Mouse (Mus musculus): ENCODE data around the gene Tcte2. TPM values are rescaled to one million over a fixed set of nuclear protein-coding genes. Genes with fewer than 3 reads are reported as not detected.

Tcte2 gene
- total RNA-seq, 2 experiments from 2014 or later: 4.0 to 4.2 TPM

DNA sequence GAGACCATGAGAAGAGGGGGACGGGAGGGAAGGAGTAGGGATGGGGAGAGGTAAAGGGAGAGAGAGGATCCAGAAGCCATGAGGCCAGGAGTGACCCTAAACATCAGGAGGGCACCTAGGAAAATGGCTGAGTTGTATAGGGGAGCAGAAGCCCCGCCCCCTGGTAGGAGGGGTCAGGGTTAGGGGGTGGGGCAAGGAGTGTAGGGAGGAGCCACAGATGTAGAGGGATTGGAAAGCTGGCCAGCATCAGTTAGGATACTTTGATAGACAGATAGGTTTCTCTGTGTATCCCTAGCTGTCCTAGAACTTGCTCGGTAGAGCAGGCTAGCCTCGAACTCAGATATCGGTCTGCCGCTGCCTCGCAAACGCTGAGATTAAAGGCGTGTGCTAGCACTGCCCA is 13.9 kb downstream of the Tcte2 start:
- intact Hi-C loops (cut with DNase I): no loop called here
- DNase-seq: no peak

DNA sequence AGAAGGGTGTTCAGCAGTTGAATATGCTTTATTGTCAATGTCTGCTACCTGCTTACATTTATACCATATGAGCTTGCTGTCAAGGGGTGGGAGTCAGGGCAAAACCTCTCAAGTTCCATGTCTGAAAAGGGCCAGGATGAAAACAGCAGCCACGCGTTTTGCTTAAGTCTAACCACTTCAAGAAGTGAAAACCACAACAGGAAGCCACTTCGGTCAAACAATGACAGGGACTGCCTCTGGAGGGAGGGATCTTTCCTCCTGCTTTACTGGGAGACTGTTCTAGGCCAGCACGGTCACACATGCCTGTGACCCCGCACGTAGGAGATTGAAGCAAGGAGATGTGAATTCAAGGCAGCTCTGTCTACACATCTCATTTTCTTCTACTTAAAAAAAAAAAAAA is 15.3 kb downstream of the Tcte2 start:
- intact Hi-C loops (cut with DNase I): no loop called here
- DNase-seq: no peak

DNA sequence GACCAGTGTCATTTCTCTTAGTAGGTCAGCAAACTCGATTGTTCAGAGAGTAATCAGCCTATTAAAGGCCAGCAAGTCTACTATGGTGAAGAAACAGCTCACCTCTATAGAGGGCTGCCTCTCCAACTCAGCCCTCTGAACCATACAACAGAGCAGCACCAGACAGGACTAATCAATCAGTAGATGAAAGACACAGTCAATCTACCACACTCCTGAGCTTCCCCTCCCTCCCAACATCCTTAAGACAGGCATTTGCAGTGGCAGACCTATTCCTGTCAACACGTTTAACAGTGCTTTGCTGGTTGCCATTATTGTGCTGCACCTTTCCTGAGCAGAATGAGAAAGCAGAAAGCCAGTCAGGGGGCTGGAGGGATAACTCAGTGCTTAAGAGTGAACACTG is 16.3 kb downstream of the Tcte2 start:
- no peak for DNase-seq
- intact Hi-C loops (cut with DNase I): no loop called here

- DNase-seq: peak; percentile 63 to 65
- intact Hi-C loops (cut with DNase I): loop anchor here (5.0 kb wide), 1 partner anchor 63 kb away; no protein-coding TSS in a partner anchor
Observed at GRCm38 (mm10) chr17:13744824-13745223, 16.8 kb downstream of the Tcte2 start.

- no peak for DNase-seq
- intact Hi-C loops (cut with DNase I): loop anchor here (5.0 kb wide), 1 partner anchor 62 kb away; no protein-coding TSS in a partner anchor
Observed at GRCm38 (mm10) chr17:13744219-13744618, 17.4 kb downstream of the Tcte2 start.

- no peak for DNase-seq
- intact Hi-C loops (cut with DNase I): loop anchor here (5.0 kb wide), 1 partner anchor 61 kb away; no protein-coding TSS in a partner anchor
Observed at GRCm38 (mm10) chr17:13743709-13744079, 17.9 kb downstream of the Tcte2 start.

GRCm38 (mm10) chr17:13742941-13743708 is 18.5 kb downstream of the Tcte2 start:
- intact Hi-C loops (cut with DNase I): loop anchor here (5.0 kb wide), 1 partner anchor 61 kb away; no protein-coding TSS in a partner anchor
- no peak for DNase-seq

DNA sequence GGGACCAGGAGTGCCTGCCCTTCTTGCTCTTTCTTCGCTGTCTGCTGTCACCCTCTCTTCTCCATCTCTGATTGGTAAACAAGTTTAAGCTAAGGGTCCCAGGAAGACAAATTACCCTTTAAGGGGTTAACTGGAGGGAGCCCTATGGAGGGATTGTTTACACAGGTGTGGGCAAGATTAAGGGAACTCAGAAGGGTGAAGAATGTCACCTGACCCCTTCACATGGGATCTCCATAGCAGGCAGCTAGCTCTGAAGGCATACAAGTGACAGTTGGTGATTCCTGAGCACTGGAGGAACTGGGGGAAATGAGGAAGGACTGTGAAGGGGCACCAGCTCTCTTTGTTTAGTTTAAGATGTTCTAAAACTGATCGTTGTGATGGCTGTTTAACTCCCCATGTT is 19.3 kb downstream of the Tcte2 start:
- no peak for DNase-seq
- intact Hi-C loops (cut with DNase I): loop anchor here (5.0 kb wide), 1 partner anchor 60 kb away; no protein-coding TSS in a partner anchor

GRCm38 (mm10) chr17:13741611-13742010 is 20.0 kb downstream of the Tcte2 start:
- intact Hi-C loops (cut with DNase I): loop anchor here (5.0 kb wide), 1 partner anchor 59 kb away; no protein-coding TSS in a partner anchor
- DNase-seq: no peak

GRCm38 (mm10) chr17:13740796-13741195 is 20.8 kb downstream of the Tcte2 start:
- intact Hi-C loops (cut with DNase I): loop anchor here (5.0 kb wide), 1 partner anchor 58 kb away; no protein-coding TSS in a partner anchor
- DNase-seq: no peak

GRCm38 (mm10) chr17:13739981-13740380 is 21.6 kb downstream of the Tcte2 start:
- intact Hi-C loops (cut with DNase I): loop anchor here (5.0 kb wide), 2 partner anchors 38 to 58 kb away; no protein-coding TSS in a partner anchor
- DNase-seq: no peak

GRCm38 (mm10) chr17:13738916-13739315 is 22.7 kb downstream of the Tcte2 start:
- intact Hi-C loops (cut with DNase I): loop anchor here (5.0 kb wide), 1 partner anchor 37 kb away; no protein-coding TSS in a partner anchor
- DNase-seq: no peak

- DNase-seq: no peak
- intact Hi-C loops (cut with DNase I): loop anchor here (5.0 kb wide), 1 partner anchor 36 kb away; no protein-coding TSS in a partner anchor
Observed at GRCm38 (mm10) chr17:13738121-13738776, 23.4 kb downstream of the Tcte2 start.

DNA sequence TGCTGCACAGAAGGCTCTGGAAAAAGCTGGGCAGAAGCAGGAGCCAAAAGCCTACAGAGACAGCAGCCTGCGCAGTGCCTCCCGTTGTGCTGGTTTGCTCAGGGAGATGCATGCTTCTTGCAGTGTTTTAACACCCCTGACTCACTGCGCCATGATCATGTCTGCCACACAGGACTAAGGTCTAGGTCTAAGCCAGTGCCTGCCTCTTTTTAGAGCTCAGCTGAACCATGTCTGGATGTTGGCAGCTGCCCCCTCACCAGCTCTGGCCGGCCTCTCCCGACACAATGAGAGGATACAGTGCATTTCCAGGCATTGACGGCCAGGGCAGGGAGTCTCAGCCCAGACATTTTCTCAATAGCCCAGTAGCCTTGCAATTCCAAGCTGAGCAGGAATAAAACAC is 24.3 kb downstream of the Tcte2 start:
- intact Hi-C loops (cut with DNase I): loop anchor here (5.0 kb wide), 1 partner anchor 35 kb away; no protein-coding TSS in a partner anchor
- DNase-seq: peak in 1 of 2 experiments; percentile 26

DNA sequence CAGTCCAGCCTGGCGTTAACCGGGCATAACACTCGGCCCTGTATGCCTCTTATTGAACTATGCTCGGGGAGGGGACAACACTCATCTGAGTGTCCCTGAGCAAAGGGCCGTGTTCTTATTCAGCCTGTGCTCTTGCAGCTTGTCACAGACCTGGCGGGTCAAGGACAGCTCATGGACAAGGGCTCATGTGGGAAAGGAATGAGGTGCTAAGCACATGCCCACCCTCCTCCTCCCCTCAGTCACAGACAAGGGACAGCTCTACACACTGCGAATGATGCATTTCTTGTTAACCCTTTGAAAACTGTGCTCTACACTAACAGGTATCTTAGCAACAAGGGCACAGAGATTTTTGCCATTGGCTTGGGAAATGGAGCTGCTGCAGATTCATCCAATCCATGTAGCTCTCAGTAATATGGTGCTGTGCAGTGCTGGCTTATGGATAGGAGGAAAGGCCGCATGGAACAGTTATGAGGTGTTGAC is 25.8 kb downstream of the Tcte2 start:
- intact Hi-C loops (cut with DNase I): loop anchor here (5.0 kb wide), 1 partner anchor 34 kb away; no protein-coding TSS in a partner anchor
- DNase-seq: no peak

- intact Hi-C loops (cut with DNase I): loop anchor here (5.0 kb wide), 1 partner anchor 33 kb away; no protein-coding TSS in a partner anchor
Observed at GRCm38 (mm10) chr17:13735057-13735456, 26.6 kb downstream of the Tcte2 start.

GRCm38 (mm10) chr17:13733971-13734370 is 27.7 kb downstream of the Tcte2 start:
- intact Hi-C loops (cut with DNase I): no loop called here
- no peak for DNase-seq

More at GRCm38 (mm10) chr17:13735057-13735456, 26.6 kb downstream of the Tcte2 start:
- no peak for DNase-seq

DNA sequence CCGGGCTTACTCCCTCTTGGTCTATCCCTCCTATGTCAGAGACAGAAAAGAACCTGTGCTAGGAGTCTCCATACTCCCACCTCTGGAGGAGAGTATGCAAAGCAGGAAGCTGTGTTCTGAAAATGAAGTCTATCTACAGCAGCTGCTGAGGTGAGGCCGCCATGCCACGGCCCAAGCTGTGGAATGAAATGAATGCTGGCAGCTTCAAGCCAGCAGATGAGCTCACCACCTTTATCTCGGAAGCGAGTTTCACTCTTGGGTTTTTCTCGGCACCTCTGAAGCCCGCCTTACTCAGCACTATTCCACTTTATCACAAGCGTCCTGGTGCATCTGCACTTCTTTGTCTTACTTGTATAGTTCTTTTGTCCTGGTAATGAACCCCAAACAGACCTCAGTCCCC is 28.9 kb downstream of the Tcte2 start:
- peak; percentile 58 to 62 for DNase-seq
- intact Hi-C loops (cut with DNase I): no loop called here

GRCm38 (mm10) chr17:13731727-13732112 is 29.9 kb downstream of the Tcte2 start:
- intact Hi-C loops (cut with DNase I): no loop called here

GRCm38 (mm10) chr17:13730980-13731726 is 30.5 kb downstream of the Tcte2 start:
- intact Hi-C loops (cut with DNase I): no loop called here
- no peak for DNase-seq

More at GRCm38 (mm10) chr17:13731727-13732112, 29.9 kb downstream of the Tcte2 start:
- DNase-seq: no peak
